Mouse (Mus musculus): ENCODE results near the gene Als2. TPM values are rescaled to one million over a fixed set of nuclear protein-coding genes. Genes with fewer than 3 reads are reported as not detected.

Als2 gene
- polyA plus RNA-seq, 1 experiment from 2014 or later = 3.4 TPM

GRCm38 (mm10) chr1:59204489-59204888, 32.5 kb downstream of the Als2 start:
- TF ChIP-seq CTCF (IDR thresholded peaks at IDR 0.05) (no peak), EP300 (IDR thresholded peaks at IDR 0.05) (no peak)
- H3K4me1 ChIP-seq (ENCODE audit: insufficient read depth, low read depth, low read length) = no peaks in the 10 kb centered on the region
- no peak overlapping the region for H3K27ac ChIP-seq (ENCODE audit: low read length)
- H3K27me3 ChIP-seq (replicated peaks; ENCODE audit: insufficient read depth, low read length) = no peaks in the 10 kb centered on the region
- no peak overlapping the region for H3K9ac ChIP-seq (replicated peaks; ENCODE audit: low read depth)
- DNase-seq (ENCODE audit: low spot score) (no peak), ATAC-seq (no peak)
- WGBS = 84% methylated on average over 1 of the region's 1 CpGs
- H3K4me2 ChIP-seq (replicated peaks; ENCODE audit: low read depth, low read length) = no peak overlapping the region
- no peaks in the 10 kb centered on the region for H3K9me3 ChIP-seq (ENCODE audit: low read length)
- peaks cover 16% of the 10 kb centered on the region; the same call in 1 of the 2 replicates for H3K36me3 ChIP-seq (ENCODE audit: insufficient read depth, low read length)
- H3K4me3 ChIP-seq (ENCODE audit: low read depth, low read length) = no peak overlapping the region

- no peaks in the 10 kb centered on the region for H3K9me3 ChIP-seq (ENCODE audit: low read length)
- H3K4me3 ChIP-seq (ENCODE audit: low read depth, low read length) = no peak overlapping the region
- no peaks in the 10 kb centered on the region for H3K4me1 ChIP-seq (ENCODE audit: insufficient read depth, low read depth, low read length)
- TF ChIP-seq EP300 (IDR thresholded peaks at IDR 0.05) = no peak
- TF ChIP-seq CTCF (IDR thresholded peaks at IDR 0.05) = no peak
- WGBS = 89% methylated on average over 10 of the region's 10 CpGs
- peaks cover 16% of the 10 kb centered on the region; the same call in 1 of the 2 replicates for H3K36me3 ChIP-seq (ENCODE audit: insufficient read depth, low read length)
- no peak overlapping the region for H3K27ac ChIP-seq (ENCODE audit: low read length)
- ATAC-seq (no peak), DNase-seq (ENCODE audit: low spot score) (no peak)
- H3K4me2 ChIP-seq (replicated peaks; ENCODE audit: low read depth, low read length) = no peak overlapping the region
- H3K9ac ChIP-seq (replicated peaks; ENCODE audit: low read depth) = no peak overlapping the region
- no peaks in the 10 kb centered on the region for H3K27me3 ChIP-seq (replicated peaks; ENCODE audit: insufficient read depth, low read length)
Observed at GRCm38 (mm10) chr1:59202367-59202766, 34.7 kb downstream of the Als2 start.

- H3K27me3 ChIP-seq (replicated peaks; ENCODE audit: insufficient read depth, low read length) = no peaks in the 10 kb centered on the region
- no peak for TF ChIP-seq CTCF (IDR thresholded peaks at IDR 0.05)
- no peak for TF ChIP-seq EP300 (IDR thresholded peaks at IDR 0.05)
- H3K9ac ChIP-seq (replicated peaks; ENCODE audit: low read depth) = no peak overlapping the region
- DNase-seq (ENCODE audit: low spot score) (no peak), ATAC-seq (no peak)
- no peak overlapping the region for H3K27ac ChIP-seq (ENCODE audit: low read length)
- H3K36me3 ChIP-seq (ENCODE audit: insufficient read depth, low read length) = peaks cover 16% of the 10 kb centered on the region; the same call in 1 of the 2 replicates
- no peaks in the 10 kb centered on the region for H3K9me3 ChIP-seq (ENCODE audit: low read length)
- H3K4me2 ChIP-seq (replicated peaks; ENCODE audit: low read depth, low read length) = no peak overlapping the region
- H3K4me3 ChIP-seq (ENCODE audit: low read depth, low read length) = no peak overlapping the region
- H3K4me1 ChIP-seq (ENCODE audit: insufficient read depth, low read depth, low read length) = no peaks in the 10 kb centered on the region
- 80% methylated on average over 1 of the region's 1 CpGs for WGBS
Observed at GRCm38 (mm10) chr1:59201561-59201960, 35.5 kb downstream of the Als2 start.

GRCm38 (mm10) chr1:59200960-59201359, 36.1 kb downstream of the Als2 start:
- Histone ChIP-seq H3K9me3 (ENCODE audit: low read length) (no peaks in the 10 kb centered on the region), H3K27me3 (replicated peaks; ENCODE audit: insufficient read depth, low read length) (no peaks in the 10 kb centered on the region), H3K9ac (replicated peaks; ENCODE audit: low read depth) (no peak overlapping the region), H3K36me3 (ENCODE audit: insufficient read depth, low read length) (peaks cover 16% of the 10 kb centered on the region; the same call in 1 of the 2 replicates), H3K4me3 (ENCODE audit: low read depth, low read length) (no peak overlapping the region), H3K4me1 (ENCODE audit: insufficient read depth, low read depth, low read length) (no peaks in the 10 kb centered on the region), H3K4me2 (replicated peaks; ENCODE audit: low read depth, low read length) (no peak overlapping the region), H3K27ac (ENCODE audit: low read length) (no peak overlapping the region)
- TF ChIP-seq CTCF (IDR thresholded peaks at IDR 0.05) (no peak), EP300 (IDR thresholded peaks at IDR 0.05) (no peak)
- ATAC-seq (no peak), DNase-seq (ENCODE audit: low spot score) (no peak)
- 88% methylated on average over 5 of the region's 5 CpGs for WGBS

- TF ChIP-seq EP300 (IDR thresholded peaks at IDR 0.05) (no peak), CTCF (IDR thresholded peaks at IDR 0.05) (no peak)
- Histone ChIP-seq H3K9ac (replicated peaks; ENCODE audit: low read depth) (no peak overlapping the region), H3K4me1 (ENCODE audit: insufficient read depth, low read depth, low read length) (no peaks in the 10 kb centered on the region), H3K9me3 (ENCODE audit: low read length) (no peaks in the 10 kb centered on the region), H3K36me3 (ENCODE audit: insufficient read depth, low read length) (no peaks in the 10 kb centered on the region), H3K27me3 (replicated peaks; ENCODE audit: insufficient read depth, low read length) (no peaks in the 10 kb centered on the region), H3K4me2 (replicated peaks; ENCODE audit: low read depth, low read length) (no peak overlapping the region), H3K27ac (ENCODE audit: low read length) (no peak overlapping the region), H3K4me3 (ENCODE audit: low read depth, low read length) (no peak overlapping the region)
- no peak for DNase-seq (ENCODE audit: low spot score)
- WGBS = 33% methylated on average over 6 of the region's 6 CpGs
- ATAC-seq = no peak
Observed at GRCm38 (mm10) chr1:59194979-59195378, 42.1 kb downstream of the Als2 start.

- H3K9ac ChIP-seq (replicated peaks; ENCODE audit: low read depth) = no peak overlapping the region
- no peak for ATAC-seq
- H3K4me1 ChIP-seq (ENCODE audit: insufficient read depth, low read depth, low read length) = no peaks in the 10 kb centered on the region
- no peak overlapping the region for H3K4me2 ChIP-seq (replicated peaks; ENCODE audit: low read depth, low read length)
- H3K9me3 ChIP-seq (ENCODE audit: low read length) = no peaks in the 10 kb centered on the region
- 79% methylated on average over 5 of the region's 5 CpGs for WGBS
- no peak overlapping the region for H3K4me3 ChIP-seq (ENCODE audit: low read depth, low read length)
- TF ChIP-seq EP300 (IDR thresholded peaks at IDR 0.05) = no peak
- TF ChIP-seq CTCF (IDR thresholded peaks at IDR 0.05) = no peak
- no peak overlapping the region for H3K27ac ChIP-seq (ENCODE audit: low read length)
- no peak for DNase-seq (ENCODE audit: low spot score)
- H3K27me3 ChIP-seq (replicated peaks; ENCODE audit: insufficient read depth, low read length) = no peaks in the 10 kb centered on the region
- H3K36me3 ChIP-seq (ENCODE audit: insufficient read depth, low read length) = no peaks in the 10 kb centered on the region
Observed at GRCm38 (mm10) chr1:59187786-59188185, 49.2 kb downstream of the Als2 start.

GRCm38 (mm10) chr1:59186317-59186716, 50.7 kb downstream of the Als2 start:
- Histone ChIP-seq H3K9me3 (ENCODE audit: low read length) (no peaks in the 10 kb centered on the region), H3K9ac (replicated peaks; ENCODE audit: low read depth) (no peak overlapping the region), H3K4me3 (ENCODE audit: low read depth, low read length) (no peak overlapping the region), H3K27me3 (replicated peaks; ENCODE audit: insufficient read depth, low read length) (no peaks in the 10 kb centered on the region), H3K36me3 (ENCODE audit: insufficient read depth, low read length) (no peaks in the 10 kb centered on the region), H3K4me2 (replicated peaks; ENCODE audit: low read depth, low read length) (no peak overlapping the region), H3K27ac (ENCODE audit: low read length) (no peak overlapping the region), H3K4me1 (ENCODE audit: insufficient read depth, low read depth, low read length) (no peaks in the 10 kb centered on the region)
- ATAC-seq = no peak
- 77% methylated on average over 10 of the region's 10 CpGs for WGBS
- no peak for DNase-seq (ENCODE audit: low spot score)
- TF ChIP-seq CTCF (IDR thresholded peaks at IDR 0.05) (no peak), EP300 (IDR thresholded peaks at IDR 0.05) (no peak)

Data from lung, postnatal 0 days (tissue).